Mouse (Mus musculus) adrenal gland, adult 8-10 months (tissue): Measurements from ENCODE around the gene Mrpl9. TPM values are rescaled to one million over a fixed set of nuclear protein-coding genes. Genes with fewer than 3 reads are reported as not detected.

Source experiments
- total RNA-seq, 4 experiments: library from RNA; stranded (reverse); gene quantifications; 2 replicates each; pipeline ENCODE4 v1.2.4; 2022

The Mrpl9 gene
- total RNA-seq, 4 experiments from 2014 or later: 69.1 to 73.5 (median 71.4) TPM

Other genes with a start within 250 kb of the Mrpl9 start
- not detected for gene Gm5286, start 246.6 kb upstream of the Mrpl9 start, total RNA-seq
- not detected for gene Gm4778, start 179.3 kb upstream of the Mrpl9 start, total RNA-seq
- 1 to 10 TPM; 7.5 to 9.5 (median 9.1) TPM for gene Them4, start 133.2 kb upstream of the Mrpl9 start, total RNA-seq
- not detected for gene Them5, start 101.2 kb upstream of the Mrpl9 start, total RNA-seq
- under 1 TPM; 0.35 to 0.71 (median 0.51) TPM for gene C2cd4d, start 80.9 kb upstream of the Mrpl9 start, total RNA-seq
- gene Rorc, start 70.5 kb upstream of the Mrpl9 start, total RNA-seq: 10 to 100 TPM; 14.6 to 27.6 (median 23.6) TPM
- 1 to 10 TPM in 1 of 4 experiments, under 1 TPM in 3; 0.31 to 1.3 (median 0.78) TPM for gene Lingo4, start 44.8 kb upstream of the Mrpl9 start, total RNA-seq
- 10 to 100 TPM in 3 of 4 experiments, 1 to 10 TPM in 1; 10.0 to 22.5 (median 15.9) TPM for gene Tdrkh, start 30.0 kb upstream of the Mrpl9 start, total RNA-seq
- not detected for gene Oaz3, start 597 bp downstream of the Mrpl9 start, total RNA-seq
- gene Celf3, start 35.0 kb downstream of the Mrpl9 start, total RNA-seq: 10 to 100 TPM; 17.7 to 38.7 (median 29.4) TPM
- gene Riiad1, start 37.0 kb downstream of the Mrpl9 start, total RNA-seq: 1 to 10 TPM; 2.4 to 8.5 (median 3.3) TPM
- 10 to 100 TPM; 47.4 to 56.8 (median 54.8) TPM for gene Snx27, start 139.4 kb downstream of the Mrpl9 start, total RNA-seq
- not detected for gene Gm10972, start 199.8 kb downstream of the Mrpl9 start, total RNA-seq
- gene Tuft1, start 215.6 kb downstream of the Mrpl9 start, total RNA-seq: 10 to 100 TPM; 14.5 to 18.2 (median 16.9) TPM